Mouse (Mus musculus) lung, postnatal 10 days (tissue): ENCODE measurements around the gene Hexim2.

Experiments
- DNase-seq: peaks from one replicate; pipeline ENCODE4 v3.0.0; 2021

The Hexim2 gene

GRCm38 (mm10) chr11:103142441-103143182 is 10.4 kb downstream of the Hexim2 start:
- peak; percentile 93 for DNase-seq

GRCm38 (mm10) chr11:103144309-103145285 is 12.4 kb downstream of the Hexim2 start:
- DNase-seq: no peak

- DNase-seq: no peak
Measured at GRCm38 (mm10) chr11:103146386-103146785, 14.2 kb downstream of the Hexim2 start.

- DNase-seq: no peak
Measured at GRCm38 (mm10) chr11:103147766-103148165, 15.5 kb downstream of the Hexim2 start.

- DNase-seq: no peak
Measured at GRCm38 (mm10) chr11:103149771-103150170, 17.5 kb downstream of the Hexim2 start.

- peak; percentile 98 for DNase-seq
Measured at GRCm38 (mm10) chr11:103158621-103159478, 26.6 kb downstream of the Hexim2 start.

GRCm38 (mm10) chr11:103160738-103161137 is 28.5 kb downstream of the Hexim2 start:
- no peak for DNase-seq

GRCm38 (mm10) chr11:103161449-103161848 is 29.2 kb downstream of the Hexim2 start:
- no peak for DNase-seq

- peak; percentile 49 for DNase-seq
Measured at GRCm38 (mm10) chr11:103162132-103162531, 29.9 kb downstream of the Hexim2 start.

GRCm38 (mm10) chr11:103164391-103164790 is 32.2 kb downstream of the Hexim2 start:
- DNase-seq: peak; percentile 60

- peak; percentile 82 for DNase-seq
Measured at GRCm38 (mm10) chr11:103168690-103169390, 36.6 kb downstream of the Hexim2 start.

GRCm38 (mm10) chr11:103169664-103170063 is 37.4 kb downstream of the Hexim2 start:
- DNase-seq: no peak

- no peak for DNase-seq
Measured at GRCm38 (mm10) chr11:103170111-103170493, 37.9 kb downstream of the Hexim2 start.

- DNase-seq: peak; percentile 54
Measured at GRCm38 (mm10) chr11:103170494-103171285, 38.5 kb downstream of the Hexim2 start, which contains the start of gene Fmnl1. Gene Fmnl1 (plus strand): TSS chr11:103171107.

- DNase-seq: no peak
Measured at GRCm38 (mm10) chr11:103171286-103171620, 39.0 kb downstream of the Hexim2 start.

- DNase-seq: no peak
Measured at GRCm38 (mm10) chr11:103171703-103172391, 39.6 kb downstream of the Hexim2 start.

GRCm38 (mm10) chr11:103172392-103173040 is 40.3 kb downstream of the Hexim2 start:
- no peak for DNase-seq

- DNase-seq: no peak
Measured at GRCm38 (mm10) chr11:103173041-103173770, 41.0 kb downstream of the Hexim2 start.

GRCm38 (mm10) chr11:103173771-103174344 is 41.6 kb downstream of the Hexim2 start:
- DNase-seq: no peak
